Mouse (Mus musculus): Measurements from ENCODE around the gene Gm5849. TPM values are rescaled to one million over a fixed set of nuclear protein-coding genes. Genes with fewer than 3 reads are reported as not detected.
"Not testable (repeated sequence)": the region's sequence is repeated elsewhere in the genome, so short reads cannot be mapped to it uniquely, and the experiment has no call there.

The Gm5849 gene
- total RNA-seq (2021) = not detected
- long read RNA-seq, experiment 1 = 0 reads
- long read RNA-seq, experiment 2 = 0 reads

GRCm38 (mm10) chr3:90777776-90778175 lies at the start of gene Gm5849:
Gene Gm5849 (minus strand): TSS chr3:90777876.
- DNase-seq (ENCODE audit: low spot score) = not testable (repeated sequence)

GRCm38 (mm10) chr3:90749658-90750057 lies 28.0 kb downstream of the Gm5849 start:
- DNase-seq (ENCODE audit: low spot score) = no peak

- DNase-seq (ENCODE audit: low spot score) = no peak
These were observed 51.1 kb downstream of the Gm5849 start, which contains the start of gene Pglyrp4 for GRCm38 (mm10) chr3:90726606-90727005. Gene Pglyrp4 (plus strand): TSS chr3:90726906.

Other genes starting within 250 kb of the Gm5849 start
- 10 to 100 TPM; 51.3 to 58.8 TPM for gene S100a16, start 240.6 kb downstream of the Gm5849 start, total RNA-seq (2021)
- not detected for gene S100a3, start 217.3 kb downstream of the Gm5849 start, total RNA-seq (2021)
- gene S100a2, start 187.6 kb downstream of the Gm5849 start, total RNA-seq (2021) = not detected
- not detected for gene Gm42674, start 176.0 kb downstream of the Gm5849 start, total RNA-seq (2021)
- gene S100a4, start 174.1 kb downstream of the Gm5849 start, total RNA-seq (2021) = 10 to 100 TPM; 10.1 to 17.7 TPM
- gene S100a5, start 169.4 kb downstream of the Gm5849 start, total RNA-seq (2021) = 1 to 10 TPM in 1 of 2 experiments, not detected in 1; 2.5 TPM
- 100 to 1,000 TPM in 1 of 2 experiments, 10 to 100 TPM in 1; 63.5 to 106 TPM for gene S100a6, start 165.0 kb downstream of the Gm5849 start, total RNA-seq (2021)
- not detected for gene S100a7a, start 123.9 kb downstream of the Gm5849 start, total RNA-seq (2021)
- not detected for gene S100a8, start 108.9 kb downstream of the Gm5849 start, total RNA-seq (2021)
- not detected for gene S100a9, start 82.2 kb downstream of the Gm5849 start, total RNA-seq (2021)
- gene Pglyrp4, start 51.0 kb downstream of the Gm5849 start, total RNA-seq (2021) = not detected